Mouse (Mus musculus): Measurements from ENCODE around the gene Wrb.

- TF ChIP-seq POLR2A (IDR thresholded peaks at IDR 0.05; ENCODE audit: control insufficient read depth, low read depth, low read length) (no peak), CTCF (IDR thresholded peaks at IDR 0.05; ENCODE audit: control insufficient read depth, insufficient read depth, insufficient replicate concordance, low read depth, low read length) (no peak)
These were observed 16.1 kb downstream of the Wrb start for GRCm38 (mm10) chr16:96161336-96161735.
